Mouse (Mus musculus): Measurements from ENCODE around the gene Bivm. TPM values are rescaled to one million over a fixed set of nuclear protein-coding genes. Genes with fewer than 3 reads are reported as not detected.

Bivm gene
- polyA plus RNA-seq, 1 experiment: 9.1 TPM

GRCm38 (mm10) chr1:44161818-44162217, 43.1 kb downstream of the Bivm start:
- H3K36me3 ChIP-seq (ENCODE audit: control insufficient read depth, insufficient read depth): peaks cover 53% of the 10 kb centered on the region
- H3K27me3 ChIP-seq (ENCODE audit: control insufficient read depth, insufficient read depth, insufficient read length): no peaks in the 10 kb centered on the region
- no peak overlapping the region for H3K4me3 ChIP-seq (ENCODE audit: insufficient read depth, poor library complexity, severe bottlenecking)
- TF ChIP-seq CTCF (IDR thresholded peaks at IDR 0.05; ENCODE audit: control insufficient read depth, insufficient read depth, insufficient read length) (no peak), USF1 (IDR thresholded peaks at IDR 0.05; ENCODE audit: low read depth) (no peak), MYOD1 (IDR thresholded peaks at IDR 0.05; ENCODE audit: control insufficient read depth, insufficient read length, low read depth) (no peak), FOSL1 (IDR thresholded peaks at IDR 0.05; ENCODE audit: insufficient read depth, low read length, poor library complexity, severe bottlenecking) (no peak)
- peaks cover 2% of the 10 kb centered on the region for H3K79me3 ChIP-seq (ENCODE audit: low read depth)
- no peak overlapping the region for H3ac ChIP-seq (ENCODE audit: control insufficient read depth, insufficient read length, low read depth)
- H3K79me2 ChIP-seq (ENCODE audit: control insufficient read depth, insufficient read depth): no peaks in the 10 kb centered on the region

- H3K4me3 ChIP-seq (ENCODE audit: insufficient read depth, poor library complexity, severe bottlenecking): no peak overlapping the region
- no peaks in the 10 kb centered on the region for H3K27me3 ChIP-seq (ENCODE audit: control insufficient read depth, insufficient read depth, insufficient read length)
- H3K79me3 ChIP-seq (ENCODE audit: low read depth): peaks cover 2% of the 10 kb centered on the region
- H3K36me3 ChIP-seq (ENCODE audit: control insufficient read depth, insufficient read depth): peaks cover 56% of the 10 kb centered on the region
- TF ChIP-seq MYOG (IDR thresholded peaks at IDR 0.05; ENCODE audit: control insufficient read depth, extremely low read depth, insufficient read length) (no peak), USF1 (IDR thresholded peaks at IDR 0.05; ENCODE audit: low read depth) (no peak), CEBPB (IDR thresholded peaks at IDR 0.05; ENCODE audit: low read depth) (no peak)
- H3K79me2 ChIP-seq (ENCODE audit: control insufficient read depth, insufficient read depth): no peaks in the 10 kb centered on the region
- no peak overlapping the region for H3ac ChIP-seq (ENCODE audit: control insufficient read depth, insufficient read length, low read depth)
Measured at GRCm38 (mm10) chr1:44162389-44162788, 43.6 kb downstream of the Bivm start.

GRCm38 (mm10) chr1:44167859-44168383, 49.2 kb downstream of the Bivm start:
- Histone ChIP-seq H3ac (ENCODE audit: control insufficient read depth, insufficient read length, low read depth) (no peak overlapping the region), H3K4me3 (ENCODE audit: insufficient read depth, poor library complexity, severe bottlenecking) (no peak overlapping the region), H3K27me3 (ENCODE audit: control insufficient read depth, insufficient read depth, insufficient read length) (no peaks in the 10 kb centered on the region), H3K79me2 (ENCODE audit: control insufficient read depth, insufficient read depth) (no peaks in the 10 kb centered on the region), H3K79me3 (ENCODE audit: low read depth) (no peaks in the 10 kb centered on the region), H3K36me3 (ENCODE audit: control insufficient read depth, insufficient read depth) (peaks cover 36% of the 10 kb centered on the region)
- TF ChIP-seq CTCF (IDR thresholded peaks at IDR 0.05; ENCODE audit: control insufficient read depth, insufficient read depth, insufficient read length): no peak

GRCm38 (mm10) chr1:44172656-44173055, 53.9 kb downstream of the Bivm start:
- Histone ChIP-seq H3K79me2 (ENCODE audit: control insufficient read depth, insufficient read depth) (no peaks in the 10 kb centered on the region), H3K36me3 (ENCODE audit: control insufficient read depth, insufficient read depth) (peaks cover 34% of the 10 kb centered on the region), H3K27me3 (ENCODE audit: control insufficient read depth, insufficient read depth, insufficient read length) (no peaks in the 10 kb centered on the region), H3K4me3 (ENCODE audit: insufficient read depth, poor library complexity, severe bottlenecking) (no peak overlapping the region), H3ac (ENCODE audit: control insufficient read depth, insufficient read length, low read depth) (no peak overlapping the region), H3K79me3 (ENCODE audit: low read depth) (no peaks in the 10 kb centered on the region)
- TF ChIP-seq MYOD1 (IDR thresholded peaks at IDR 0.05; ENCODE audit: control insufficient read depth, insufficient read length, low read depth) (no peak), CTCF (IDR thresholded peaks at IDR 0.05; ENCODE audit: control insufficient read depth, insufficient read depth, insufficient read length) (no peak), FOSL1 (IDR thresholded peaks at IDR 0.05; ENCODE audit: insufficient read depth, low read length, poor library complexity, severe bottlenecking) (no peak), MYOG (IDR thresholded peaks at IDR 0.05; ENCODE audit: control insufficient read depth, extremely low read depth, insufficient read length) (no peak), USF1 (IDR thresholded peaks at IDR 0.05; ENCODE audit: low read depth) (no peak), MAX (IDR thresholded peaks at IDR 0.05) (no peak), CEBPB (IDR thresholded peaks at IDR 0.05; ENCODE audit: low read depth) (no peak)

- Histone ChIP-seq H3K79me3 (ENCODE audit: low read depth) (no peaks in the 10 kb centered on the region), H3ac (ENCODE audit: control insufficient read depth, insufficient read length, low read depth) (no peak overlapping the region), H3K36me3 (ENCODE audit: control insufficient read depth, insufficient read depth) (peaks cover 43% of the 10 kb centered on the region), H3K4me3 (ENCODE audit: insufficient read depth, poor library complexity, severe bottlenecking) (no peak overlapping the region), H3K27me3 (ENCODE audit: control insufficient read depth, insufficient read depth, insufficient read length) (no peaks in the 10 kb centered on the region), H3K79me2 (ENCODE audit: control insufficient read depth, insufficient read depth) (no peaks in the 10 kb centered on the region)
- TF ChIP-seq MYOD1 (IDR thresholded peaks at IDR 0.05; ENCODE audit: control insufficient read depth, insufficient read length, low read depth) (no peak), MYOG (IDR thresholded peaks at IDR 0.05; ENCODE audit: control insufficient read depth, extremely low read depth, insufficient read length) (no peak), CEBPB (IDR thresholded peaks at IDR 0.05; ENCODE audit: low read depth) (no peak), FOSL1 (IDR thresholded peaks at IDR 0.05; ENCODE audit: insufficient read depth, low read length, poor library complexity, severe bottlenecking) (no peak), USF1 (IDR thresholded peaks at IDR 0.05; ENCODE audit: low read depth) (no peak), CTCF (IDR thresholded peaks at IDR 0.05; ENCODE audit: control insufficient read depth, insufficient read depth, insufficient read length) (no peak), MAX (IDR thresholded peaks at IDR 0.05) (no peak)
Measured at GRCm38 (mm10) chr1:44173903-44174302, 55.1 kb downstream of the Bivm start.

DNA sequence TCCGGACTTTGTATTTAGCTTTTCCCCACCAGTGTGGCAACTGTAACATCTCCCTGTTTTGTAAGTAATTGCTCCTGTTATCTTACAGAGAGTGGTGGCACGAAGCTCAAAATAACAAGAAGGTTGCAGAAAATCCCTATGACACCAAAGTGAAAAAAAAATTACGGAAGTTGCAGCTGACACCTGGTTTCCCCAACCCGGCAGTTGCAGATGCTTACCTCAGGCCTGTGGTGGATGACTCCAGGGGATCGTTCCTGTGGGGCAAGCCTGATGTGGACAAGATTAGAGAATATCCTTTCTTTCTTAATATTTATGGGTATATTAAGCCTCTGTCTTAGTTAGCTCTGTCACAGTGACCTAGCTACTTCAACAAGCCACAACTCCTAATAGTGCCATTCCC, 59.3 kb downstream of the Bivm start:
- H3K36me3 ChIP-seq (ENCODE audit: control insufficient read depth, insufficient read depth): peaks cover 37% of the 10 kb centered on the region
- H3K79me3 ChIP-seq (ENCODE audit: low read depth): no peaks in the 10 kb centered on the region
- no peak overlapping the region for H3ac ChIP-seq (ENCODE audit: control insufficient read depth, insufficient read length, low read depth)
- H3K79me2 ChIP-seq (ENCODE audit: control insufficient read depth, insufficient read depth): no peaks in the 10 kb centered on the region
- TF ChIP-seq USF1 (IDR thresholded peaks at IDR 0.05; ENCODE audit: low read depth) (no peak), MAX (IDR thresholded peaks at IDR 0.05) (no peak), FOSL1 (IDR thresholded peaks at IDR 0.05; ENCODE audit: insufficient read depth, low read length, poor library complexity, severe bottlenecking) (no peak), CEBPB (IDR thresholded peaks at IDR 0.05; ENCODE audit: low read depth) (no peak), CTCF (IDR thresholded peaks at IDR 0.05; ENCODE audit: control insufficient read depth, insufficient read depth, insufficient read length) (no peak), MYOD1 (IDR thresholded peaks at IDR 0.05; ENCODE audit: control insufficient read depth, insufficient read length, low read depth) (no peak), MYOG (IDR thresholded peaks at IDR 0.05; ENCODE audit: control insufficient read depth, extremely low read depth, insufficient read length) (no peak)
- no peak overlapping the region for H3K4me3 ChIP-seq (ENCODE audit: insufficient read depth, poor library complexity, severe bottlenecking)
- no peaks in the 10 kb centered on the region for H3K27me3 ChIP-seq (ENCODE audit: control insufficient read depth, insufficient read depth, insufficient read length)
